Mouse (Mus musculus): ENCODE results near the gene Fcmr.

DNA sequence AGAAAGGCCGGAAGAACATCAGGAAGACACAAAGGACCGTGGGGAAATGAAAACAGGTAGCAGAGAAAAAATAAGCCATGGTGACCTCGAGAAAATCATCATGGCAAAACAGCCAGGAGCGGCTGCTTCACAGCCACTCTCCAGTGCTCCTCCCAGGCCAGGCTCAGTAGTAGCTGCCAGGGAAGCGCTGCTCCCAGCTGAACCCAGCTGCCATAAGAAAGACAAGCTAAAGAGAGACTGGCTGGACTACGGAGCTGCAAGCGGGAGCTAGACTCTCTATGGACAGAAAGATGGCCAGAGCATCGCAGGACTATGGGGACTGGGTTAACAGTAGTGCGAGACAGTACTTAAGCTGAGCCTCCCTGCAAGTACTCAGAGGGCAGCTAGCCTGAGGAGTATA lies 10.7 kb upstream of the Fcmr start:
- no peak for TF ChIP-seq CTCF (IDR thresholded peaks at IDR 0.05; ENCODE audit: insufficient read depth, low read length)
- no peak for TF ChIP-seq POLR2A (IDR thresholded peaks at IDR 0.05; ENCODE audit: borderline replicate concordance, extremely low read depth, low read depth, low read length)

All from lung, adult 2 months (tissue).